Mouse (Mus musculus) embryonic facial prominence, embryonic 15.5 days (tissue): ENCODE measurements around the gene Gdf15. TPM values are rescaled to one million over a fixed set of nuclear protein-coding genes. Genes with fewer than 3 reads are reported as not detected.
A peak's percentile ranks its signal among the peaks of the same experiment; 100 is the strongest.

Experiments
- ATAC-seq: fragments of 200-750 bp; cut with Nextera tagmentation; 2 replicates; pipeline ENCODE4 v1.8.0; 2017; ENCODE audit warnings: low read depth, moderate TSS enrichment; ENCODE audit not compliant: insufficient number of reproducible peaks, low FRiP score, low TSS enrichment
- H3K27ac ChIP-seq: fragments of 300-500 bp; sonication (generic); replicated peaks from 2 replicates; pipeline ENCODE4 v1.5.1; 2015; ENCODE audit warnings: mild to moderate bottlenecking, inconsistent platforms
- H3K27me3 ChIP-seq: fragments of 300-500 bp; sonication (generic); 2 replicates; pipeline ENCODE4 v1.6.1; 2015; ENCODE audit warnings: inconsistent platforms
- H3K36me3 ChIP-seq: fragments of 300-500 bp; sonication (generic); 2 replicates; pipeline ENCODE4 v1.6.1; 2015; ENCODE audit warnings: mild to moderate bottlenecking, inconsistent platforms
- H3K4me1 ChIP-seq: fragments of 300-500 bp; sonication (generic); 2 replicates; pipeline ENCODE4 v1.6.1; 2015; ENCODE audit warnings: inconsistent platforms
- H3K4me2 ChIP-seq: fragments of 300-500 bp; sonication (generic); replicated peaks from 2 replicates; pipeline ENCODE4 v1.6.1; 2015; ENCODE audit warnings: mild to moderate bottlenecking, inconsistent platforms
- H3K4me3 ChIP-seq: fragments of 300-500 bp; sonication (generic); replicated peaks from 2 replicates; pipeline ENCODE4 v1.5.1; 2015; ENCODE audit warnings: mild to moderate bottlenecking, inconsistent platforms
- H3K9ac ChIP-seq: fragments of 300-500 bp; sonication (generic); 2 replicates; pipeline ENCODE4 v1.6.1; 2015; ENCODE audit warnings: inconsistent platforms
- H3K9me3 ChIP-seq: fragments of 300-500 bp; sonication (generic); replicated peaks from 2 replicates; pipeline ENCODE4 v1.6.1; 2016; ENCODE audit warnings: inconsistent platforms
- WGBS: fragments of 180-500 bp; shearing (Covaris S2); methylation state at CpG from one replicate; pipeline ENCODE4 v1.1.7; 2015; 5-methylcytosine and 5-hydroxymethylcytosine counted together
- polyA plus RNA-seq: library from polyadenylated mRNA; unstranded; fragments of >200 nt; fragmentation: Nextera tagmentation; extraction: Ambion mirVana; gene quantifications from 2 replicates; pipeline ENCODE4 v1.2.1, GENCODE M21; 2015

Gdf15 gene
- polyA plus RNA-seq, 1 experiment from 2014 or later: 0.16 TPM

GRCm38 (mm10) chr8:70657214-70657613, 25.0 kb upstream of the Gdf15 start:
- H3K4me1 ChIP-seq: peaks cover 26% of the 10 kb centered on the region
- H3K36me3 ChIP-seq: peaks cover 30% of the 10 kb centered on the region
- H3K9me3 ChIP-seq: no peaks in the 10 kb centered on the region
- WGBS: 94% methylated on average over 3 of the region's 3 CpGs
- no peak overlapping the region for H3K4me2 ChIP-seq
- H3K27ac ChIP-seq: no peak overlapping the region
- H3K27me3 ChIP-seq: no peaks in the 10 kb centered on the region
- no peak for ATAC-seq
- H3K4me3 ChIP-seq: no peak overlapping the region
- H3K9ac ChIP-seq: no peak overlapping the region

- no peak overlapping the region for H3K4me3 ChIP-seq
- H3K27ac ChIP-seq: no peak overlapping the region
- ATAC-seq: no peak
- no peak overlapping the region for H3K4me2 ChIP-seq
- WGBS: 69% methylated on average over 13 of the region's 13 CpGs
- H3K4me1 ChIP-seq: peaks cover 26% of the 10 kb centered on the region
- H3K27me3 ChIP-seq: no peaks in the 10 kb centered on the region
- H3K9ac ChIP-seq: no peak overlapping the region
- H3K36me3 ChIP-seq: peaks cover 38% of the 10 kb centered on the region
- no peaks in the 10 kb centered on the region for H3K9me3 ChIP-seq
These were observed 24.0 kb upstream of the Gdf15 start for GRCm38 (mm10) chr8:70656193-70656790.

- no peak for ATAC-seq
- Histone ChIP-seq H3K27ac (no peak overlapping the region), H3K4me2 (no peak overlapping the region), H3K27me3 (no peaks in the 10 kb centered on the region), H3K4me3 (no peak overlapping the region), H3K9me3 (no peaks in the 10 kb centered on the region), H3K9ac (no peak overlapping the region), H3K36me3 (peaks cover 46% of the 10 kb centered on the region), H3K4me1 (peaks cover 24% of the 10 kb centered on the region)
- WGBS: 22% methylated on average over 2 of the region's 2 CpGs
These were observed 23.2 kb upstream of the Gdf15 start for GRCm38 (mm10) chr8:70655469-70655868.

GRCm38 (mm10) chr8:70654121-70654520, 21.9 kb upstream of the Gdf15 start:
- 74% methylated on average over 1 of the region's 1 CpGs for WGBS
- Histone ChIP-seq H3K27me3 (no peaks in the 10 kb centered on the region), H3K27ac (no peak overlapping the region), H3K9me3 (no peaks in the 10 kb centered on the region), H3K36me3 (peaks cover 51% of the 10 kb centered on the region), H3K4me1 (peaks cover 24% of the 10 kb centered on the region), H3K4me3 (no peak overlapping the region), H3K4me2 (no peak overlapping the region), H3K9ac (no peak overlapping the region)
- no peak for ATAC-seq

GRCm38 (mm10) chr8:70653226-70653625, 21.0 kb upstream of the Gdf15 start:
- whole genome bisulfite sequencing: 61% methylated on average over 2 of the region's 2 CpGs
- no peaks in the 10 kb centered on the region for H3K27me3 ChIP-seq
- ATAC-seq: no peak
- no peak overlapping the region for H3K4me3 ChIP-seq
- H3K36me3 ChIP-seq: peaks cover 51% of the 10 kb centered on the region
- H3K4me2 ChIP-seq: no peak overlapping the region
- no peaks in the 10 kb centered on the region for H3K9me3 ChIP-seq
- no peak overlapping the region for H3K27ac ChIP-seq
- H3K9ac ChIP-seq: no peak overlapping the region
- peaks cover 17% of the 10 kb centered on the region for H3K4me1 ChIP-seq

- Histone ChIP-seq H3K9ac (no peak overlapping the region), H3K9me3 (no peaks in the 10 kb centered on the region), H3K36me3 (peaks cover 38% of the 10 kb centered on the region), H3K27me3 (no peaks in the 10 kb centered on the region), H3K4me3 (no peak overlapping the region), H3K4me2 (no peak overlapping the region), H3K4me1 (peaks cover 26% of the 10 kb centered on the region), H3K27ac (0 out of 2 replicates have a peak overlapping the region, but pooled peaks have one; percentile 60)
- 94% methylated on average over 17 of the region's 17 CpGs for WGBS
- ATAC-seq: no peak
These were observed 18.1 kb upstream of the Gdf15 start for GRCm38 (mm10) chr8:70650351-70650750.

GRCm38 (mm10) chr8:70649324-70649723, 17.1 kb upstream of the Gdf15 start:
- WGBS: 49% methylated on average over 4 of the region's 4 CpGs
- Histone ChIP-seq H3K4me2 (no peak overlapping the region), H3K4me3 (no peak overlapping the region), H3K4me1 (peaks cover 26% of the 10 kb centered on the region), H3K27ac (peak overlapping the region; percentile 60), H3K36me3 (peaks cover 28% of the 10 kb centered on the region), H3K9ac (no peak overlapping the region), H3K27me3 (no peaks in the 10 kb centered on the region), H3K9me3 (no peaks in the 10 kb centered on the region)
- ATAC-seq: peak; percentile 43; the same call in 1 of the 2 replicates

- 44% methylated on average over 3 of the region's 3 CpGs for WGBS
- Histone ChIP-seq H3K27me3 (no peaks in the 10 kb centered on the region), H3K9ac (no peak overlapping the region), H3K4me3 (no peak overlapping the region), H3K9me3 (no peaks in the 10 kb centered on the region), H3K27ac (peak overlapping the region; percentile 7; the same call in 1 of the 2 replicates), H3K4me2 (no peak overlapping the region), H3K36me3 (peaks cover 28% of the 10 kb centered on the region), H3K4me1 (peaks cover 26% of the 10 kb centered on the region)
- no peak for ATAC-seq
These were observed 16.7 kb upstream of the Gdf15 start for GRCm38 (mm10) chr8:70648921-70649320.

GRCm38 (mm10) chr8:70648164-70648442, 15.8 kb upstream of the Gdf15 start:
- ATAC-seq: no peak
- no peaks in the 10 kb centered on the region for H3K27me3 ChIP-seq
- H3K36me3 ChIP-seq: peaks cover 24% of the 10 kb centered on the region
- 15% methylated on average over 1 of the region's 1 CpGs for WGBS
- H3K4me2 ChIP-seq: no peak overlapping the region
- no peaks in the 10 kb centered on the region for H3K9me3 ChIP-seq
- no peak overlapping the region for H3K9ac ChIP-seq
- no peak overlapping the region for H3K27ac ChIP-seq
- H3K4me3 ChIP-seq: no peak overlapping the region
- peaks cover 26% of the 10 kb centered on the region for H3K4me1 ChIP-seq

- Histone ChIP-seq H3K36me3 (peaks cover 24% of the 10 kb centered on the region), H3K27ac (no peak overlapping the region), H3K4me1 (peaks cover 26% of the 10 kb centered on the region), H3K4me3 (no peak overlapping the region), H3K9ac (no peak overlapping the region), H3K9me3 (no peaks in the 10 kb centered on the region), H3K27me3 (no peaks in the 10 kb centered on the region), H3K4me2 (no peak overlapping the region)
- ATAC-seq: no peak
- WGBS: 48% methylated on average over 8 of the region's 8 CpGs
These were observed 15.3 kb upstream of the Gdf15 start for GRCm38 (mm10) chr8:70647343-70648163.

- no peak overlapping the region for H3K4me3 ChIP-seq
These were observed 14.5 kb upstream of the Gdf15 start for GRCm38 (mm10) chr8:70646775-70647174.

GRCm38 (mm10) chr8:70646369-70646768, 14.1 kb upstream of the Gdf15 start:
- WGBS: 73% methylated on average over 6 of the region's 6 CpGs
- no peaks in the 10 kb centered on the region for H3K27me3 ChIP-seq
- no peak overlapping the region for H3K4me3 ChIP-seq
- no peak overlapping the region for H3K27ac ChIP-seq
- H3K9ac ChIP-seq: no peak overlapping the region
- H3K4me2 ChIP-seq: no peak overlapping the region
- peaks cover 14% of the 10 kb centered on the region; the same call in 1 of the 2 replicates for H3K36me3 ChIP-seq
- ATAC-seq: no peak
- H3K9me3 ChIP-seq: no peaks in the 10 kb centered on the region
- peaks cover 26% of the 10 kb centered on the region for H3K4me1 ChIP-seq

More at GRCm38 (mm10) chr8:70646775-70647174, 14.5 kb upstream of the Gdf15 start:
- Histone ChIP-seq H3K27me3 (no peaks in the 10 kb centered on the region), H3K36me3 (peaks cover 17% of the 10 kb centered on the region), H3K4me1 (peaks cover 26% of the 10 kb centered on the region), H3K4me2 (no peak overlapping the region), H3K27ac (no peak overlapping the region), H3K9ac (no peak overlapping the region), H3K9me3 (no peaks in the 10 kb centered on the region)
- no peak for ATAC-seq
